Mouse (Mus musculus) skeletal muscle tissue, adult 2 months (tissue): ENCODE results near the gene Plk5.
"Not testable (repeated sequence)": the region's sequence is repeated elsewhere in the genome, so short reads cannot be mapped to it uniquely, and the experiment has no call there.

ENCODE experiments used
- DNase-seq: peaks from one replicate; pipeline ENCODE4 v3.0.0-alpha.2; 2012; ENCODE audit warnings: low read depth, low spot score

Plk5 gene

GRCm38 (mm10) chr10:80331636-80332524, 24.4 kb upstream of the Plk5 start:
- DNase-seq = no peak

GRCm38 (mm10) chr10:80332525-80332989, 23.7 kb upstream of the Plk5 start:
- no peak for DNase-seq

DNA sequence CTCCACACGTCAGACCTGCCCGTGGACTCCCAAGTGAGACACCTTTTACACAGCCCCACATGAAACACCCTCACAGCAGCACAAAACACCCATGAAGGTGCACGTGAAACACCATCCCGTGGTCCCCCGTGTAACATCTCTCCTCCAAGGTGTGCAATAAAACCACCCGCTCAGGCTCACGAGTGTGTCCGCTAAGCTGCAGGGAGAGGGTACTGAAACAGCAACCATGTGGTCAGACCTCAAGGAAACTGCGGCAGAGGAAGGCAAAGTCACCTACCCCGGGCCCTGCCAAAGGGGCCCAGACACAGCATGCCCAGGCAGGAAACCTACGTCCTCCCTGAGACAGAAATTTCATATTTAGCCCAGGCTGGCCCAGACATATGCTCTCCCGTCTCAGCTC, 20.0 kb upstream of the Plk5 start:
- DNase-seq = no peak

DNA sequence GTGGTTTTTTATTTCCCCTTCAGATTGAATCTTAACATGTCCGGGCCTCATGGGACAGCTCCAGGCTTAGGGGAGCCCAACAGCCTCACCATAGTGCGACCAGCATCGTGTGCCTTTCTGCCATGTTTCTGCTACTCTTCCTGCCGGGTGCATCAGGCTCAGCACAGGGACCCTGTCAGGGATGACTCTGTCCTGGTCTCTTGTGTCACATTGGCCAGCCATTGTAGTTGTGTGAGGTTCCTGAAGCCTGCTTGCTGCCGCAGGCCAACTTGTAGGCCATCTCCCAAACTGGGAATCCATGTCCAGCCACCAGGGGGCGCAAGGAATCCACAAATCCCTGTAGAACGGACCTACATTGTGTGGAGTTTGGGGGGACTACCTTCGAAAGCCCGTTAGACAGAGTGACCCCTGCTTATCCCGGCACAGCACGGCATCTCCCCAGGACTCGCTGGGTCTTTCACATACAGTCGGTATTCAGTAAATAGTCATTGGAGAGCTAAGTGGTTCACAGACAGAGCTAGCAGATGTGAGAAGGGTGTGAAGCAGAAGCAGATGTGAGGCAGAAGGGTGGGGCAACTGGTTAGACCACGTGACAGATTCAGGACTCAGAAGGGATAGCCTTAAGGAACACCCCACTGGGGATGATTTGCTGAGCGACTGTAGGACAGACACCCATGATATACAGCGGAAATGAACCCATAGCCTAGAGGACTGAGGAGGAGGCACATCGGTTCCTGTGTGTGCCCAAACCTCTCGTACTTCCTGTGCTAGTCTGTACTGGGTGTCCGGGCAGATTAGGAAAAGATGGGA, 16.1 kb upstream of the Plk5 start:
- peak; percentile 79 for DNase-seq

DNA sequence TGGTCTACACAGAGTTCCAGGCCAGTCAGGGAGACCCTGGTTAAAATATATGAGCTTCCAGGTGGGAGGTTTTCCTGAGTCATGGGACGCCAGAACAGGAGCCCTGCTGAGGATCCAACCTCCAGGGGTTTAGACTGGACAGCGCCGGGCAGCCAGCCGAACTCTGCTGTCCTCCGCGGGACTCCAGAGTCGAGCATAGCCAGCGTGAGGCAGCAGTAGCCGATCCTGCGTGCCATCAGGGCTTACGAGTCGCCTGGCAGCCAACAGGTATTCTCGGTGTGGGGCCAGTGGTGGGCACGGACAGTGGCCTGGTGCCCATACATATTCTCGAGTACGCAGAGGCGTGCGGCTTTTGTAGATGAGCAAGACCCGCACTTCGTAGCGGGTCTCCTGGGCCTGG, 15.2 kb upstream of the Plk5 start:
- no peak for DNase-seq

DNA sequence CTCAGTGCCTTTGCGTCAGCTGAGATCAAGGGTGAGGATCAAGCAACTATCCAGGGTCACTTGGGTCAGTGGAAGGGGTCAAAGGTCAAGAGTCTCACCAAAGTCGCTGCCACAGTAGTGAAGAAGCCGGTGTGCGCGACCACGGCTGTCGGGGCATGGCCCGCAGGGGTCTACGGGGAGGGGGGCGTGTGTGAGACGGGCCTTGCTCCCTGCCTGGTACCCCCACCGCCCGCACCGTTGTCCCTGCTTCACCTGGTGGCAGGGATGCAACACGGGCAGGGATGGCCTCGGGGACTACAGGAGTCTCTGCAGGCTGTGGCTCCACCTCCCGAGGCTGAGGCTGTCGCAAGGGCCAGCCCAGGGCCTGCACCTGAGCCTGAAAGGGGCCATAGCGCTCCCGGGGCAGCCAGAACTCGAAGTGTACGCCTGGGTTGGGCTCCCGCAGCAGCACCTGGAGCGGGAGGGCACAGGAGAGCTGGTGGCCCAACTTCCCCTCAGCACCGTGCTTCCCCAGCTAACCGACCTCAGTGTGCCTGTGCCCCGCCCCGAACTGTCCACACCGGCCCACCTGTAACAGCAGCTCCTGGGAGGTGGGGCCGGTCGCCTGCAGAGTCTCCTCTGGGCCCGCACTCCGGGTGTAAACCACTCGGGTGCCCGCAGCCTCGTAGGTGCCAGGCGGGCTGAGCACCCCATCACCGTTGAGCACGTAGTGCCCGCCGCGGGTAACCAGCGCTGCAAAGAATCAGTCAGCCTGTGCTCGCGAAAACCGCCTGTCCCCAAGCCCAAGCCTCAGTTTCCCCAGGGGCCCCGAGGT, 14.6 kb upstream of the Plk5 start:
- no peak for DNase-seq

DNA sequence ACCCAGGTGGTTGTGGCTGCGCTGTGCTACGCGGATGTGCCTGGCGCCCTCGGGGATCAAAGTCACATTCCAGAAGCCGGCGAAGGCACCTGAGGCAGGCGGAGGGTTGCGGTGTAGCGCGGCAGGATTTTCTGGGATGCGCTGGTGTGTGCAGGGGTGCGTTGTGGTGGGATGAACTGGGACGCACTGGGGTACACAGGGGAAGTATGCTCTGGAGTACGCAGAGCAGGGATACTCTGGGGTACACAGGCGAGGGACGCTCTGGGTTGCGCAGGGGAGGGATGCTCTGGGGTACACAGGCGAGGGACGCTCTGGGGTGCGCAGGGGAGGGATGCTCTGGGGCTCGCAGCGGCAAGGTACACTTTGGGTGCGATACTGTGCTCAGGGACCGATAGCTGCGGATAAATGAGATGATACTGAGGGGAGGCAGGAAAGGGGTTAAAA, 13.9 kb upstream of the Plk5 start:
- no peak for DNase-seq

GRCm38 (mm10) chr10:80342749-80343424, 13.4 kb upstream of the Plk5 start:
- peak; percentile 62 for DNase-seq

DNA sequence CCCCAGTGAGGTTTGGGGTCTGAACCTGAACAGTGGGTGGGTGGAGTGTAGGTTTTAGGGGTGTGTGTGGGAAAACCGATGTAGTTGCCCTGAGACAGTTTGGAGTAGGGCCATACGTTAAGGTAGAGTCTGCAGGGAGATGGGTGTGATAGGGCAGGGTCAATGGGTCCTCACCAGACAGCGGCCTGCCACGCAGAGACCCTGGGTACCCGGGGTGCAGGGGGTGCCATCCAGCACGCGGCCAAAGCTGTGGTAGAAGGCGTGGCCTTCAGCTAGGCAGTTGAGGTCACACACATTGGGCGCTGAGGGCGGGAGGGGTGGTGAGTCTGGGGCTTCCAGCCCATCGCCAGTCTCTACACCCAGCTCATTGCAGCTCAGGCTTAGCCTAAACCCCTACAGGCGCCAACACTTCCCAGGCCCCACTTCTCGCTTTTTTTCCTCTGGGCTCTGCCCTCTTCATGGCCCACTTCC, 12.8 kb upstream of the Plk5 start:
- DNase-seq = no peak

- DNase-seq = peak; percentile 86
These were observed 12.1 kb upstream of the Plk5 start for GRCm38 (mm10) chr10:80344131-80344661.

- no peak for DNase-seq
These were observed 11.1 kb upstream of the Plk5 start for GRCm38 (mm10) chr10:80345122-80345521.

- DNase-seq = not testable (repeated sequence)
These were observed 10.3 kb upstream of the Plk5 start for GRCm38 (mm10) chr10:80345929-80346328.

DNA sequence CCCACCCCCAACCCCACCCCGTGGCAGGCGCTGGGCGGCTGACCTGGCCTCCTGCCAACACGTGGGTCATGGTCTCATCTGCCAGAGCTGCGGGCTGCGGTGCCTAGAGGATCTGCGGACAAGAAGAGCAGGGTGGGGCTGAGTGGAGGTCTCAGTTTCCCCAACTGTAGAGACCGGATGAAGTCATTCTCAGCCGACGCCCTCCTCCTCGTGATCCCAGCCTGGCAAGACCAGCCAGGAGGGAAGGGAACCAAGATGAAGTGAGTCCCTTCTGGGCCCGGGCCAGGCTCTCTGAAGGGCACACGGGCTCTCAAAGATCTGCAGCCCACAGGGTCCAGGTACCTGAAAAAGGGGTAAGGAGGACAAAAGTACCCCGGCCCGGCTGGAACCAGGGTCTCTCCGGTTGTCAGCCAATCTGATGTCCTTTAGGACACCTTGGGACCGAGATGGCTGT, 8.7 kb upstream of the Plk5 start:
- DNase-seq = no peak

GRCm38 (mm10) chr10:80348244-80348781, 7.9 kb upstream of the Plk5 start, which contains the start of gene Adamtsl5:
Adamtsl5 (minus strand) TSS chr10:80348412.
- DNase-seq = peak; percentile 82

DNA sequence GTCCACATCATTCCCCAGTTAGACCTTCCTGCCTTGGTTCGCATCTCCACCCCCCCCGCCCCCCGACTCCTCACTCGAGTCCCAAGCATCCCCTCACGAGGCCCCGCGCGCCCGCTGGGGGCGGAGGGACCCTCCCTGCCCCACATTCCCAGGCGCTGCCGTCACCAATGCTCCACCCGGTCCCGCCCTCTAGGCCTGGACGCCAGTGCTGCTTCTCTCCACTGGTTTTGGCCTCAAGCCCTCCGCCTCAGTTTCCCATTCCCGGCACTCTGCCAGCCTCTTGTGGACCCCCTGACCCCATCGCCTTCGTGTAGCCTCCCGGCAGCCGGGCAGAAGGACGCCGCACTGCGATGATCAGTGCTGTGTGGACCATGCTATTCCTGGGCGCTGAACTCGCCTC, 7.3 kb upstream of the Plk5 start:
- DNase-seq = no peak

GRCm38 (mm10) chr10:80350292-80350691, 6.0 kb upstream of the Plk5 start:
- peak; percentile 71 for DNase-seq

DNA sequence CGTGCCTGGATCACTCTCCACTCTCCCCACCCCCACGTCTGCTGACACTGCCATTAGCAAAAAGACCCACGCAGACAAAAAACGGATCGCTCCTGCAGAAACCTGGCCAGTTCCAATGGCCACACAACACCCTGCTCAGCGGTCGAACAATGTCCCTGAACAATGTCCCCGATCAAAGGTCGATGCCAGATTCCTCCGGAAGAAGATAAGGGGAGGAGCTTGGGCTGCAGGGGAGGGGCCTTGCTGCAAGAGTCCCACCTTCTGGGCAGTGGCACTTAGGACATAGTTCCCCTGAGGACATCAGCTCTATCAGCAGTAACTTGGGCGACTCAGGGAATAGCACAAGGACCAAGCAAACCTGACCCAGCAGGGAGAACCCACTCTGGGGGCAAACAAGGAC, 4.4 kb upstream of the Plk5 start:
- no peak for DNase-seq

DNA sequence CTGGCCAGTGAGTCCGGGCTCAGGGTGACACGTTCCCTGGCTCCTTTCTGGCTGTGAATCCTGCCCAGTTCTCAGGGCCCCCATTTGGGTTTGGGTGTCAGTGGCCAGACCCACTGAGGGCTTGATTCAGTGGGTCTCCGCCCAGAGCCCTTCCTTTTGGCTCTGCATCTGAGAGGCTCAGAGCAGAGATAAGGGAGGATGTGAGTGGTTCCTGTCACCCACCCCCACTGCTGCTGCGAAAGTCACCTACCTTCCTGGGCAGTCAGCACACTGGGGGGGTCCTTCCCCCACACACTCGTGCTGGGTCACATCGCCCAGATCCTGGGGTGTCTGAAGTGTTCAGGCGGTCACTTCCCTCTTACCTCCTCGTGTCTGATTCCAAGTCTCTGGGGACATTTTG, 3.5 kb upstream of the Plk5 start:
- DNase-seq = no peak

- DNase-seq = no peak
These were observed 828 bp upstream of the Plk5 start for GRCm38 (mm10) chr10:80355431-80355830.

GRCm38 (mm10) chr10:80356737-80357136, 478 bp downstream of the Plk5 start:
- no peak for DNase-seq
